Mouse (Mus musculus) E14TG2a.4 (cell line): Measurements from ENCODE around the gene Gm47289.

Experiments
- H3K27me3 ChIP-seq: 2 replicates; pipeline ENCODE4 v1.6.1; 2014; ENCODE audit warnings: low read length, control low read depth; ENCODE audit not compliant: insufficient read depth
- H3K36me3 ChIP-seq: 2 replicates; pipeline ENCODE4 v1.6.1; 2014; ENCODE audit warnings: low read length, control low read depth; ENCODE audit not compliant: insufficient read depth
- H3K4me1 ChIP-seq: replicated peaks from 2 replicates; pipeline ENCODE4 v1.6.1; 2014; ENCODE audit warnings: low read depth, low read length, control low read depth
- H3K4me3 ChIP-seq: replicated peaks from 2 replicates; pipeline ENCODE4 v1.5.1; 2014; ENCODE audit warnings: mild to moderate bottlenecking, low read length
- H3K9me3 ChIP-seq: 2 replicates; pipeline ENCODE4 v1.6.1; 2014; ENCODE audit warnings: low read length, control low read depth
- CTCF ChIP-seq: conservative IDR thresholded peaks from 2 replicates; pipeline ENCODE4 v1.5.1; 2014; ENCODE audit warnings: low read length
- NANOG ChIP-seq: IDR thresholded peaks from 2 replicates; pipeline ENCODE4 v1.6.1; 2014; ENCODE audit warnings: borderline replicate concordance, low read length, mixed read lengths
- POU5F1 ChIP-seq: IDR thresholded peaks from 2 replicates; pipeline ENCODE4 v1.6.1; 2014; ENCODE audit warnings: low read length, borderline replicate concordance

Gm47289 gene

GRCm38 (mm10) chr9:119208998-119209397 lies 50.0 kb downstream of the Gm47289 start, which contains the start of gene Slc22a13:
Gene Slc22a13 (minus strand): TSS chr9:119209098.
- Histone ChIP-seq H3K9me3 (peaks cover 71% of the 10 kb centered on the region), H3K27me3 (no peaks in the 10 kb centered on the region), H3K4me3 (no peak within 1 kb of the TSS), H3K36me3 (no peaks in the 10 kb centered on the region), H3K4me1 (no peaks in the 10 kb centered on the region)
- TF ChIP-seq NANOG (no peak), CTCF (no peak), POU5F1 (no peak)
